Mouse (Mus musculus): Measurements from ENCODE around the gene Zfand3. TPM values are rescaled to one million over a fixed set of nuclear protein-coding genes. Genes with fewer than 3 reads are reported as not detected.
A peak's percentile ranks its signal among the peaks of the same experiment; 100 is the strongest.

The Zfand3 gene
- polyA plus RNA-seq, 1 experiment: 105 TPM

GRCm38 (mm10) chr17:30019942-30020341, 15.4 kb downstream of the Zfand3 start:
- no peak overlapping the region for H3K27ac ChIP-seq (replicated peaks; ENCODE audit: low read depth, low read length)
- peaks cover 13% of the 10 kb centered on the region for H3K4me1 ChIP-seq (ENCODE audit: control insufficient read depth, insufficient read depth, insufficient read length, low read length)

GRCm38 (mm10) chr17:30024651-30025050, 20.1 kb downstream of the Zfand3 start:
- H3K27ac ChIP-seq (replicated peaks; ENCODE audit: low read depth, low read length): no peak overlapping the region
- no peak overlapping the region for H3K4me3 ChIP-seq (ENCODE audit: insufficient read depth, low read depth, low read length)
- H3K4me1 ChIP-seq (ENCODE audit: control insufficient read depth, insufficient read depth, insufficient read length, low read length): peaks cover 24% of the 10 kb centered on the region

More at GRCm38 (mm10) chr17:30019942-30020341, 15.4 kb downstream of the Zfand3 start:
- H3K4me3 ChIP-seq (ENCODE audit: insufficient read depth, low read depth, low read length): no peak overlapping the region

DNA sequence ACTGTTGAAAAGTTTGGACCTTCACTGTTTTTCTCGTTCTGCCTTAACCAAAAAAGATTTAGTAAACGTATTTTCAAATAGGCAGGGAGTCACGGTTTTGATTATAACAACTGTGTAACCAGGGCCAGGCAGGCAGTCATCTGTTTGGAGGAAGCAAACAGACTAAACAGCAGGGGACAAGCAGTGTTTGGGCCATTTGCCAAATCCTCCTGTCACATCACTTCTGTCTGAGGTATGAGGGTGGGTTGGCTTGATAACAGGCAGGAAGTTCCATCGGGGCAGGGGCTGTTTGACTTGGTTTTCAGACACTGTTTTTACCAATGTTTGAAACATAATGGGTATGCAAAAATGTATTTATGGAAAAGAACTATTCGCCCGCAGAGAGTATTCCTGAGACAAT, 22.1 kb downstream of the Zfand3 start:
- Histone ChIP-seq H3K4me3 (ENCODE audit: insufficient read depth, low read depth, low read length) (no peak overlapping the region), H3K4me1 (ENCODE audit: control insufficient read depth, insufficient read depth, insufficient read length, low read length) (peaks cover 22% of the 10 kb centered on the region), H3K27ac (replicated peaks; ENCODE audit: low read depth, low read length) (peak overlapping the region; percentile 31; the same call in 1 of the 2 replicates)

GRCm38 (mm10) chr17:30027343-30028029, 23.0 kb downstream of the Zfand3 start:
- Histone ChIP-seq H3K4me3 (ENCODE audit: insufficient read depth, low read depth, low read length) (no peak overlapping the region), H3K4me1 (ENCODE audit: control insufficient read depth, insufficient read depth, insufficient read length, low read length) (peaks cover 24% of the 10 kb centered on the region), H3K27ac (replicated peaks; ENCODE audit: low read depth, low read length) (peak overlapping the region; percentile 24; the same call in 1 of the 2 replicates)

GRCm38 (mm10) chr17:30029633-30030226, 25.2 kb downstream of the Zfand3 start:
- Histone ChIP-seq H3K4me1 (ENCODE audit: control insufficient read depth, insufficient read depth, insufficient read length, low read length) (peaks cover 37% of the 10 kb centered on the region), H3K4me3 (ENCODE audit: insufficient read depth, low read depth, low read length) (no peak overlapping the region), H3K27ac (replicated peaks; ENCODE audit: low read depth, low read length) (no peak overlapping the region)

DNA sequence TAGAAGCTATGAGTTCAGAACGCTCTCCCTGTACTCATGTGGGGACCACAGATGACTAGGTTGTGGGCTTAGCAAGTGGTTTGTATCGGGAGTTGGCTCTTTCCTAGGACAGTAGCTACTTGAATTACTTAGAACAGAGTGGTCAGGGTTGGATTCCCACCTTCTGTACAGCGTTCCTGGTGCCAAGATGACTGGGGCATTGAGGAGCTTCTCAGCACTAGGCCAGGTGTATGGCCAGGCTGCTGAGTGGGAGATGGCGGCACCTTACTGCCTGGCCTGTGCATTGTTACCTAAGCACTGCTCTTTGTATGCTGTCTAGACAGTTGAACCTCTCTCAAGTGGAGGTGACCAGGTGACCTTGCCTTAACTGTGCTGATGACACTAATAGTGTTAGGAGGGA, 28.3 kb downstream of the Zfand3 start:
- Histone ChIP-seq H3K27ac (replicated peaks; ENCODE audit: low read depth, low read length) (no peak overlapping the region), H3K4me3 (ENCODE audit: insufficient read depth, low read depth, low read length) (no peak overlapping the region), H3K4me1 (ENCODE audit: control insufficient read depth, insufficient read depth, insufficient read length, low read length) (peaks cover 28% of the 10 kb centered on the region)

DNA sequence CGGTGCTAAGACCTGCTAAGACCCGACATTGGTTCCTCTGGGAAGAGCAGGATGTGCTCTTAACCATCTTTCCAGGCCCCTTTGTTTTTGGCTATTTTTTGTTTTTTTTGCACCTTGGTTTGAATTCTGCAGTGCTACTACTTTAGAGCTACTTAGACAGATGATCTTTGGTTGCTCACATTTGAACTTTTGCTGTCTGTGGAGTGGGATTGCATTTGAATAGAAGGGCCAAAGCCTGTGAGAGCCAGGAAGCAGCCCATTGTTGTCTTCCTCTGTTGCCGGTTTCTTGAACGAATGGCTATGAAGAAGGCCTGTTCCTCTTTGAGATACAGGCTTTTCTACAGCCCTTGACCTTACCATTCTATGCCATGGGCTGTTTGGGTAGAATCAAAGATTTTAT, 29.5 kb downstream of the Zfand3 start:
- Histone ChIP-seq H3K27ac (replicated peaks; ENCODE audit: low read depth, low read length) (no peak overlapping the region), H3K4me1 (ENCODE audit: control insufficient read depth, insufficient read depth, insufficient read length, low read length) (peaks cover 27% of the 10 kb centered on the region)

DNA sequence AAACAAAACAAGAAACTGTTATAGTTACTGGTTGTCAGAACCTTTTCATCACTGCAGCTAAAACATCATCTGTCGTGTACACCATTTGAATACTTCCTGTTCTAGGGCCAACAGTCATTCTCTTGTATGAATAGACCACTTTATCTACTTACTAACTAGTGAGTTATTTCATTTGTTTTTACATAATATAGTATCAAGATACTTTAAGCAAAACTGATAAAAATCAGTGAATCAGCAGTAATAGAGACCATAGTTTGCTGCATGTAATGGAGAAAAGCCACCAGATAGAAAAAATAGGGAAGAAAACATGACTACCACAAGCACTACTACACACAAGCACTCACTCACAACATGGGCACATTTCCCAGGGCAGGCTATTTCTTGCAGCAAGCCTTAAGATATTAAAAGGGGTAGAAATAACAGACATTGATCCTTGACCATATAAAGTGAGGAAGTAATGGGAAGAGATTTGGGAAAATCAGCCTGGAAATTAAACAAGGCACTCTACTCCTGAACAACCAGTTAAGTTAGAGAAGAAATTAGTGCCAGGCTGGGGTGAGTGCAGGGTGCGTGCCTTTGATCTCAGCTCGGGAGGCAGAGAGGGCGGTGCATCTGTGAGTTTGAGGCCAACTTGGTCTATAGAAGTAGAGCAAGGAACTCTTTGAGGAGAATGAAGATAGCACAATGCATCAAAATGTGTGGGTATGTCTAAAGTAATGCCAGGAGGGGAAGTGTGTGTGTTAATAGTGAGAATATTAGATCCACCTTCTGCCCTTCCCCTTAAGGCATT, 30.9 kb downstream of the Zfand3 start:
- peaks cover 23% of the 10 kb centered on the region for H3K4me1 ChIP-seq (ENCODE audit: control insufficient read depth, insufficient read depth, insufficient read length, low read length)
- no peak overlapping the region for H3K27ac ChIP-seq (replicated peaks; ENCODE audit: low read depth, low read length)
- no peak overlapping the region for H3K4me3 ChIP-seq (ENCODE audit: insufficient read depth, low read depth, low read length)

More for the DNA sequence above, 29.5 kb downstream of the Zfand3 start:
- H3K4me3 ChIP-seq (ENCODE audit: insufficient read depth, low read depth, low read length): no peak overlapping the region

DNA sequence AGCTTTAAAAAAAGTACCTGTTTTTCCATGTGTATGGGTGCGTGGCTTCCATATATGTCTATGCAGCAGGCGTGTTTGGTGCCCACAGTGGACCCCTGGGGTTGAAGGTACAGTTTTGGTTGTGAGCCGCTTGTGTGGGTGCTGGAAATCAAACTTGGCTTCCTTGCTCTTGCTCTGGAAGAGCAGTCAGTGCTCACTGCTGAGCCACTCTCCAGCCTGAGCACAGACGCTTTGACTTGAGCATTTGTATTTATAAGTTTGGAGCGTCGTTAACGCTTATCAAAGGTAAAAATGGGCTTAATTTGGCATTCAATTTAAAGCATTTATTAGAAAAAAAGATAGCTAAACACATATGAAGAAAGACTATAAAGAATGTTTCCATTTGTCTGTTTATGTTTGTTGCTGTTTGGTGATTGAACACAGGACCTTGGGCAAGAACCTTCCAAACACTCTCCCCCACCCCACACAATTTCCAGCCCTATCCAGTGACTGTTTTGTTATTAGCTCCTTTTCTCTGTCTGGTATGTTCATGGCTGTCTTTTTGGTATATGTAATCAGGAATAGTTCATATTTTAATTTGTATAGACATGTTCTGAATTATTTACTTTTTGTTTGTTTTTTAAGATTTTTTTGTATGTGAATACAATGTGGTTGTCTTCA, 38.8 kb downstream of the Zfand3 start:
- Histone ChIP-seq H3K4me1 (ENCODE audit: control insufficient read depth, insufficient read depth, insufficient read length, low read length) (peaks cover 11% of the 10 kb centered on the region), H3K4me3 (ENCODE audit: insufficient read depth, low read depth, low read length) (no peak overlapping the region), H3K27ac (replicated peaks; ENCODE audit: low read depth, low read length) (no peak overlapping the region)

DNA sequence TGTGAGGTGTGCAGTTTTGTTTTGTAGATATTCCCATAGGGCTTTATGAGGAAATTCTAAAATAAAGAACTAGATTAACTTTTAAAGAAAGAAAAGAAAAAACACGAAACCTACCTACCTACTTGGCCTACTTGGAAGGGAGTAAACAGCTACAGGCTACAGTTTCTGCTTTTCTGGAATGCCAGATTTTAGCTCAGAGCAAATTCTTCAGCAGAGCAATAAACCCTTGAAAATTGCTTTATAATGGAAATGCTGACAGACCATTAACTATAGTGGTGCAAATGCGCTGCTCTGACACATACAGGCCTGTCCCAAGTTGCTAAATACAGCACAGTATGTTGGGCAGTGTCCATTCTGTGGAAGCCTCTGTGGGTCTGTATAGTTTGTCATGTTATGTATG, 40.6 kb downstream of the Zfand3 start:
- no peak overlapping the region for H3K4me3 ChIP-seq (ENCODE audit: insufficient read depth, low read depth, low read length)
- no peak overlapping the region for H3K27ac ChIP-seq (replicated peaks; ENCODE audit: low read depth, low read length)
- H3K4me1 ChIP-seq (ENCODE audit: control insufficient read depth, insufficient read depth, insufficient read length, low read length): peaks cover 8% of the 10 kb centered on the region

GRCm38 (mm10) chr17:30046654-30047053, 42.1 kb downstream of the Zfand3 start:
- Histone ChIP-seq H3K27ac (replicated peaks; ENCODE audit: low read depth, low read length) (no peak overlapping the region), H3K4me3 (ENCODE audit: insufficient read depth, low read depth, low read length) (no peak overlapping the region), H3K4me1 (ENCODE audit: control insufficient read depth, insufficient read depth, insufficient read length, low read length) (peaks cover 12% of the 10 kb centered on the region)

DNA sequence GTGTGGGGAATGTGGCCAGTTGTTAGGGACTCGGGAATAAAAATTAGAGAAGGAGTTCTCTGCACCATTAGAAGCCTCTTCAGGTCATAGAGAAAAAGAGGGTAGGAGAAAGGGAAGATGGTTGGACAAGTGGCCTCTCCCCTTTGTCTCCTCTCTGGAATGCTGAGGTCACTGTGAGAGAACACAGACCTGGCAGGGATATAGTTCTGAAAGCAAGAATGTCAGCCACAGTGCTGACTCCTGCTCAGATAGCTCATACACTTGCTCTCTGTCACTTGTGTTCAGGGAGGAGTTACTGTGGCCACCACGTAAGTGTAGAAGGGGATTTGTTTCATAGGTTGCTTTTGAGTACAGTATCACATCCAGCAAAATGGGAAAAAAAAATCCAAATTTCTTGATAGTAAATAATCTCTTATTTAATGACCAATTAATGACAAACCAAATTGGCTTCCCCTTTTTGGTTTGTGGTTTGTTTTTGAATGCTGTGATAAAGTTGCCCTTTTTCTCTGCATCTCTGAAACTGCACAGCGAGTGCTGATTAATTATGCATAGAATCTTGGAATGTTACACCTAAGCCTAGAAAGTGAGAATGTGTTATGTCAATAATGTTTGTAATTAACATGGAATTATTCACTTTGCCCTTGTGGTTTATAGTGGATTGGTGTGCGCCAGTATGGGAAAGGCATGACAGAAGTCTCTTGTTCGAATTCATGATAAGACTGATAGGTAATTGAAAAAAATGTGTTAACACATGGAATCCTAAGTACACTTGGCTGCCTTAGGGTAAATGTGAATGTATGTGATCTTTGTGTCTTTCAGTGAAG, 47.2 kb downstream of the Zfand3 start:
- Histone ChIP-seq H3K4me3 (ENCODE audit: insufficient read depth, low read depth, low read length) (no peak overlapping the region), H3K27ac (replicated peaks; ENCODE audit: low read depth, low read length) (no peak overlapping the region), H3K4me1 (ENCODE audit: control insufficient read depth, insufficient read depth, insufficient read length, low read length) (peaks cover 16% of the 10 kb centered on the region; the same call in 1 of the 2 replicates)

DNA sequence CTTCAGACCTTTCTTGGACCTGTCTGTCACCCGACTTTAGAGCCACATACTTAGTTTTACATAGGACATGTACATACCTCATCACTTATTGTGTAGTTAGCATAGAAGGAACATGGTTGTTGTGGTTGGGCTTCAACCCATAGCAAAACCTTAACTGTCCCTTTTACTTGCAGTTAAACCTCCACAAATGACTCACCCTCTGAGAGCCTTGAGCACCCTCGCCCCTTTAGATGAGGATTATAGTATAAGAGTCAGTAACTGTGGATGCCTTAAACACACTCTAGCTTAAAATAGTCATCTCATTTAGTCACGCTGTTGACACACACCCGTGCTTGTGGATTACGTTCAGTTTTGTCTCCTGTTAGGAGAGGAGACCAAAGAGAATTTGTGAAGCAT, 47.8 kb downstream of the Zfand3 start:
- Histone ChIP-seq H3K4me3 (ENCODE audit: insufficient read depth, low read depth, low read length) (no peak overlapping the region), H3K27ac (replicated peaks; ENCODE audit: low read depth, low read length) (no peak overlapping the region), H3K4me1 (ENCODE audit: control insufficient read depth, insufficient read depth, insufficient read length, low read length) (peaks cover 16% of the 10 kb centered on the region; the same call in 1 of the 2 replicates)

DNA sequence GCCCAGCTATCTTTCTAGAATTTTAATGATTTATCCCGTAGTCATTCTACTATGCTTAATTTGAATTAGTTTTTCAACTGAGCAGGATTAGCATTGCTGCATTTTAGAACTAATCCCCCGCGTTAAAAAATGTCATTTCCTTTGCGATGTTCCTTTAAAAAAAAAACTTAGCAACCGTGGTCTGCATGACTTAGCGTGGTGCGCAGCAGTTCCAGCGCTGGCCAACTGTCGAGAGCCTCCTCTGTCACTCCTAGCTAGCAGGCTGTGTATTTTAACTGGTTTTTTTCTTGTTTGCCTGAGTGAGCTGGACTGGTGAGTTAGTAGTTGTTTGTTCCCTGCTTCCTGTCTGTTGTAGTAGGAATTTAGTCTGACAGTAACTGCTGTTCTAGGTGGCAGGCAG, 48.9 kb downstream of the Zfand3 start:
- H3K27ac ChIP-seq (replicated peaks; ENCODE audit: low read depth, low read length): no peak overlapping the region
- H3K4me3 ChIP-seq (ENCODE audit: insufficient read depth, low read depth, low read length): no peak overlapping the region
- peaks cover 21% of the 10 kb centered on the region; the same call in 1 of the 2 replicates for H3K4me1 ChIP-seq (ENCODE audit: control insufficient read depth, insufficient read depth, insufficient read length, low read length)
